Comparison of ENCODE assay signal across 8 mouse cellular contexts in genomic region chr1:181255450-181255849, GRCm38 (mm10). TPM values are rescaled to one million over a fixed set of nuclear protein-coding genes. Genes with fewer than 3 reads are reported as not detected.
DNase-seq lines count a peak whose midpoint lies in the region; ATAC-seq lines count a peak whose summit lies in the region.

No protein-coding gene starts in this region.

- H3K27ac ChIP-seq in heart, embryonic 11.5 days (ENCODE audit: low read depth, low read length) = peak overlapping the region; percentile 89; the same call in 1 of the 2 replicates
- no peak overlapping the region for H3K27ac ChIP-seq in hindbrain, embryonic 12.5 days
- no peak overlapping the region for H3K27ac ChIP-seq in midbrain, embryonic 13.5 days

- H3K27me3 ChIP-seq in heart, embryonic 11.5 days (ENCODE audit: control insufficient read depth, insufficient read depth, low read length) = no peaks in the 10 kb centered on the region
- peaks cover 9% of the 10 kb centered on the region for H3K27me3 ChIP-seq in hindbrain, embryonic 12.5 days
- 0 out of 2 replicates have a peak, but pooled peaks cover 10% of the 10 kb centered on the region for H3K27me3 ChIP-seq in midbrain, embryonic 13.5 days

- 55% methylated on average over 9 of the region's 9 CpGs for WGBS in heart, embryonic 11.5 days (ENCODE audit: insufficient replicate concordance)
- WGBS in hindbrain, embryonic 12.5 days = 75% methylated on average over 9 of the region's 9 CpGs
- WGBS in midbrain, embryonic 13.5 days = 64% methylated on average over 9 of the region's 9 CpGs

- H3K36me3 ChIP-seq in heart, embryonic 11.5 days (ENCODE audit: control insufficient read depth, insufficient read depth, low read length) = no peaks in the 10 kb centered on the region
- H3K36me3 ChIP-seq in hindbrain, embryonic 12.5 days = no peaks in the 10 kb centered on the region
- H3K36me3 ChIP-seq in midbrain, embryonic 13.5 days = no peaks in the 10 kb centered on the region

- H3K4me1 ChIP-seq in heart, embryonic 11.5 days (ENCODE audit: control insufficient read depth, insufficient read depth, low read length) = peaks cover 32% of the 10 kb centered on the region
- H3K4me1 ChIP-seq in hindbrain, embryonic 12.5 days = peaks cover 22% of the 10 kb centered on the region
- peaks cover 29% of the 10 kb centered on the region for H3K4me1 ChIP-seq in midbrain, embryonic 13.5 days (replicated peaks)

- no peaks in the 10 kb centered on the region for H3K9me3 ChIP-seq in heart, embryonic 11.5 days (replicated peaks; ENCODE audit: control insufficient read depth, low read length)
- no peaks in the 10 kb centered on the region for H3K9me3 ChIP-seq in hindbrain, embryonic 12.5 days (replicated peaks)
- no peaks in the 10 kb centered on the region for H3K9me3 ChIP-seq in midbrain, embryonic 13.5 days

- peak overlapping the region; percentile 77 for H3K9ac ChIP-seq in heart, embryonic 11.5 days (ENCODE audit: low read depth, low read length)
- no peak overlapping the region for H3K9ac ChIP-seq in hindbrain, embryonic 12.5 days
- no peak overlapping the region for H3K9ac ChIP-seq in midbrain, embryonic 13.5 days (replicated peaks)

- peak overlapping the region; percentile 93 for H3K4me2 ChIP-seq in heart, embryonic 11.5 days
- H3K4me2 ChIP-seq in hindbrain, embryonic 12.5 days (replicated peaks) = peak overlapping the region; percentile 66; the same call in 1 of the 2 replicates
- peak overlapping the region; percentile 79 for H3K4me2 ChIP-seq in midbrain, embryonic 13.5 days (replicated peaks)

- H3K4me3 ChIP-seq in heart, embryonic 11.5 days (ENCODE audit: low read depth, low read length) = peak overlapping the region; percentile 53; the same call in 1 of the 2 replicates
- no peak overlapping the region for H3K4me3 ChIP-seq in hindbrain, embryonic 12.5 days
- H3K4me3 ChIP-seq in midbrain, embryonic 13.5 days (replicated peaks) = no peak overlapping the region

- DNase-seq in heart, adult 8-10 months (ENCODE audit: low spot score) = no peak
- peak; percentile 15 for DNase-seq in R1 (ENCODE audit: low read depth, low spot score)
- DNase-seq in ovary, postnatal 10 days (ENCODE audit: low spot score) = no peak
- no peak for DNase-seq in ovary, postnatal 14 days (ENCODE audit: low spot score)
- no peak for DNase-seq in testis, postnatal 10 days (ENCODE audit: low spot score)

- no peak for ATAC-seq in heart, embryonic 11.5 days (replicated peaks; ENCODE audit: insufficient number of reproducible peaks, low FRiP score, low TSS enrichment)
- ATAC-seq in hindbrain, embryonic 12.5 days (ENCODE audit: low FRiP score) = no peak
- ATAC-seq in midbrain, embryonic 13.5 days = no peak

RNA-seq across cellular contexts. Expression of gene Wdr26, which starts 43.6 kb away (rescaled TPM):
- polyA plus RNA-seq in heart, embryonic 11.5 days (2014; fragmentation: Nextera tagmentation; extraction: Ambion mirVana) = 30.9 and 37.5 TPM in 2 replicates
- total RNA-seq in heart, adult 8-10 months (2022) = 10 to 100 TPM; 87.5 to 93.5 (median 89.2) TPM
- polyA plus RNA-seq in hindbrain, embryonic 12.5 days (2016; fragmentation: Nextera tagmentation; extraction: Ambion mirVana) = 46.5 and 47.0 TPM in 2 replicates
- 47.2 and 51.7 TPM in 2 replicates for polyA plus RNA-seq in midbrain, embryonic 13.5 days (2015; fragmentation: Nextera tagmentation; extraction: Ambion mirVana)
